Mouse (Mus musculus): ENCODE results near the gene Mc1r. TPM values are rescaled to one million over a fixed set of nuclear protein-coding genes. Genes with fewer than 3 reads are reported as not detected.

Gene Mc1r
- polyA plus RNA-seq, 1 experiment: 0.70 TPM

- Histone ChIP-seq H3K4me3 (replicated peaks; ENCODE audit: control insufficient read depth, low read depth, low read length) (no peak overlapping the region), H3K27ac (ENCODE audit: control insufficient read depth, insufficient read depth, low read depth, low read length, poor library complexity) (no peak overlapping the region), H3K4me1 (ENCODE audit: control insufficient read depth, insufficient read depth, low read length) (no peaks in the 10 kb centered on the region)
- TF ChIP-seq POLR2A (IDR thresholded peaks at IDR 0.05; ENCODE audit: borderline replicate concordance, control insufficient read depth, low read depth, low read length) (no peak), CTCF (IDR thresholded peaks at IDR 0.05; ENCODE audit: control insufficient read depth, insufficient read depth, low read length) (peak; percentile 18; the same call in 1 of the 2 replicates)
- WGBS: 66% methylated on average over 9 of the region's 9 CpGs
Observed at GRCm38 (mm10) chr8:123384883-123385540, 21.9 kb upstream of the Mc1r start.

GRCm38 (mm10) chr8:123387041-123387440 is 19.9 kb upstream of the Mc1r start:
- WGBS: 84% methylated on average over 3 of the region's 3 CpGs
- Histone ChIP-seq H3K4me1 (ENCODE audit: control insufficient read depth, insufficient read depth, low read length) (no peaks in the 10 kb centered on the region), H3K27ac (ENCODE audit: control insufficient read depth, insufficient read depth, low read depth, low read length, poor library complexity) (no peak overlapping the region), H3K4me3 (replicated peaks; ENCODE audit: control insufficient read depth, low read depth, low read length) (no peak overlapping the region)
- TF ChIP-seq CTCF (IDR thresholded peaks at IDR 0.05; ENCODE audit: control insufficient read depth, insufficient read depth, low read length) (no peak), POLR2A (IDR thresholded peaks at IDR 0.05; ENCODE audit: borderline replicate concordance, control insufficient read depth, low read depth, low read length) (no peak)

GRCm38 (mm10) chr8:123387801-123388200 is 19.1 kb upstream of the Mc1r start:
- no peak for TF ChIP-seq CTCF (IDR thresholded peaks at IDR 0.05; ENCODE audit: control insufficient read depth, insufficient read depth, low read length)
- no peak for TF ChIP-seq POLR2A (IDR thresholded peaks at IDR 0.05; ENCODE audit: borderline replicate concordance, control insufficient read depth, low read depth, low read length)
- Histone ChIP-seq H3K27ac (ENCODE audit: control insufficient read depth, insufficient read depth, low read depth, low read length, poor library complexity) (no peak overlapping the region), H3K4me3 (replicated peaks; ENCODE audit: control insufficient read depth, low read depth, low read length) (no peak overlapping the region), H3K4me1 (ENCODE audit: control insufficient read depth, insufficient read depth, low read length) (no peaks in the 10 kb centered on the region)
- WGBS: 86% methylated on average over 8 of the region's 8 CpGs

- Histone ChIP-seq H3K4me1 (ENCODE audit: control insufficient read depth, insufficient read depth, low read length) (no peaks in the 10 kb centered on the region), H3K4me3 (replicated peaks; ENCODE audit: control insufficient read depth, low read depth, low read length) (no peak overlapping the region), H3K27ac (ENCODE audit: control insufficient read depth, insufficient read depth, low read depth, low read length, poor library complexity) (no peak overlapping the region)
- WGBS: 87% methylated on average over 7 of the region's 7 CpGs
- no peak for TF ChIP-seq POLR2A (IDR thresholded peaks at IDR 0.05; ENCODE audit: borderline replicate concordance, control insufficient read depth, low read depth, low read length)
- TF ChIP-seq CTCF (IDR thresholded peaks at IDR 0.05; ENCODE audit: control insufficient read depth, insufficient read depth, low read length): no peak
Observed at GRCm38 (mm10) chr8:123389026-123389425, 17.9 kb upstream of the Mc1r start.

GRCm38 (mm10) chr8:123398308-123398707 is 8.6 kb upstream of the Mc1r start:
- H3K4me3 ChIP-seq (replicated peaks; ENCODE audit: control insufficient read depth, low read depth, low read length): no peak overlapping the region
- TF ChIP-seq POLR2A (IDR thresholded peaks at IDR 0.05; ENCODE audit: borderline replicate concordance, control insufficient read depth, low read depth, low read length): no peak
- H3K4me1 ChIP-seq (ENCODE audit: control insufficient read depth, insufficient read depth, low read length): no peaks in the 10 kb centered on the region
- no peak overlapping the region for H3K27ac ChIP-seq (ENCODE audit: control insufficient read depth, insufficient read depth, low read depth, low read length, poor library complexity)
- 70% methylated on average over 13 of the region's 13 CpGs for WGBS

GRCm38 (mm10) chr8:123401936-123402335 is 5.0 kb upstream of the Mc1r start:
- H3K27ac ChIP-seq (ENCODE audit: control insufficient read depth, insufficient read depth, low read depth, low read length, poor library complexity): no peak overlapping the region
- no peak for TF ChIP-seq POLR2A (IDR thresholded peaks at IDR 0.05; ENCODE audit: borderline replicate concordance, control insufficient read depth, low read depth, low read length)
- no peak for TF ChIP-seq CTCF (IDR thresholded peaks at IDR 0.05; ENCODE audit: control insufficient read depth, insufficient read depth, low read length)
- no peaks in the 10 kb centered on the region for H3K4me1 ChIP-seq (ENCODE audit: control insufficient read depth, insufficient read depth, low read length)
- H3K4me3 ChIP-seq (replicated peaks; ENCODE audit: control insufficient read depth, low read depth, low read length): no peak overlapping the region
- 88% methylated on average over 9 of the region's 9 CpGs for WGBS

- Histone ChIP-seq H3K27ac (ENCODE audit: control insufficient read depth, insufficient read depth, low read depth, low read length, poor library complexity) (no peak overlapping the region), H3K4me1 (ENCODE audit: control insufficient read depth, insufficient read depth, low read length) (no peaks in the 10 kb centered on the region; the same call in 1 of the 2 replicates), H3K4me3 (replicated peaks; ENCODE audit: control insufficient read depth, low read depth, low read length) (no peak overlapping the region)
- WGBS: 86% methylated on average over 9 of the region's 9 CpGs
- TF ChIP-seq CTCF (IDR thresholded peaks at IDR 0.05; ENCODE audit: control insufficient read depth, insufficient read depth, low read length): no peak
Observed at GRCm38 (mm10) chr8:123402730-123403326, 4.1 kb upstream of the Mc1r start.

- TF ChIP-seq POLR2A (IDR thresholded peaks at IDR 0.05; ENCODE audit: borderline replicate concordance, control insufficient read depth, low read depth, low read length): no peak
- no peak for TF ChIP-seq CTCF (IDR thresholded peaks at IDR 0.05; ENCODE audit: control insufficient read depth, insufficient read depth, low read length)
- no peak overlapping the region for H3K4me3 ChIP-seq (replicated peaks; ENCODE audit: control insufficient read depth, low read depth, low read length)
- peaks cover 3% of the 10 kb centered on the region; the same call in 1 of the 2 replicates for H3K4me1 ChIP-seq (ENCODE audit: control insufficient read depth, insufficient read depth, low read length)
- WGBS: 48% methylated on average over 8 of the region's 8 CpGs
- no peak overlapping the region for H3K27ac ChIP-seq (ENCODE audit: control insufficient read depth, insufficient read depth, low read depth, low read length, poor library complexity)
Observed at GRCm38 (mm10) chr8:123404521-123404920, 2.4 kb upstream of the Mc1r start.

Measured in bone marrow, adult 2 months (tissue).